Mouse (Mus musculus) neural tube, embryonic 13.5 days (tissue): Measurements from ENCODE around the gene 5530401A14Rik. TPM values are rescaled to one million over a fixed set of nuclear protein-coding genes. Genes with fewer than 3 reads are reported as not detected.

Source experiments
- polyA plus RNA-seq: library from polyadenylated mRNA; unstranded; fragments of >200 nt; fragmentation: Nextera tagmentation; extraction: Ambion mirVana; gene quantifications from 2 replicates; pipeline ENCODE4 v1.2.1, GENCODE M21; 2015

5530401A14Rik gene
- polyA plus RNA-seq, 1 experiment from 2014 or later = 0.27 TPM

Other genes with a start within 250 kb of the 5530401A14Rik start
- 8.6 and 9.1 TPM in 2 replicates for gene Asic2, start 107.8 kb downstream of the 5530401A14Rik start, polyA plus RNA-seq
- 2.6 and 3.1 TPM in 2 replicates for gene Ccl2, start 174.9 kb downstream of the 5530401A14Rik start, polyA plus RNA-seq
- not detected in 2 replicates for gene Gm17268, start 177.9 kb downstream of the 5530401A14Rik start, polyA plus RNA-seq
- gene Ccl7, start 185.0 kb downstream of the 5530401A14Rik start, polyA plus RNA-seq = 1.3 and 3.1 TPM in 2 replicates
- 1.1 and 1.4 TPM in 2 replicates for gene Ccl11, start 197.2 kb downstream of the 5530401A14Rik start, polyA plus RNA-seq
- gene Ccl12, start 241.2 kb downstream of the 5530401A14Rik start, polyA plus RNA-seq = 1.3 and 3.6 TPM in 2 replicates